Mouse (Mus musculus) hindbrain, embryonic 11.5 days (tissue): ENCODE results near the gene Slc4a7. TPM values are rescaled to one million over a fixed set of nuclear protein-coding genes. Genes with fewer than 3 reads are reported as not detected.

Source experiments
- ATAC-seq: fragments of 200-750 bp; cut with Nextera tagmentation; 2 replicates; pipeline ENCODE4 v1.8.0; 2017; ENCODE audit warnings: mild to moderate bottlenecking, moderate TSS enrichment, moderate library complexity; ENCODE audit not compliant: low FRiP score
- DNase-seq: peaks from one replicate; pipeline ENCODE4 v3.0.0-alpha.2; 2015; ENCODE audit warnings: low spot score
- H3K27ac ChIP-seq: fragments of 300-500 bp; sonication (generic); 2 replicates; pipeline ENCODE4 v1.5.1; 2014; ENCODE audit warnings: mild to moderate bottlenecking, low read depth, low read length
- H3K27me3 ChIP-seq: fragments of 300-500 bp; sonication (generic); 2 replicates; pipeline ENCODE4 v1.6.1; 2014; ENCODE audit warnings: mild to moderate bottlenecking, low read length, moderate library complexity, mixed read lengths; ENCODE audit not compliant: control insufficient read depth, insufficient read depth
- H3K36me3 ChIP-seq: fragments of 300-500 bp; sonication (generic); 2 replicates; pipeline ENCODE4 v1.6.1; 2014; ENCODE audit warnings: mild to moderate bottlenecking, low read length, moderate library complexity, mixed read lengths; ENCODE audit not compliant: control insufficient read depth, insufficient read depth
- H3K4me1 ChIP-seq: fragments of 300-500 bp; sonication (generic); replicated peaks from 2 replicates; pipeline ENCODE4 v1.6.1; 2014; ENCODE audit warnings: low read length, mixed read lengths; ENCODE audit not compliant: control insufficient read depth, insufficient read depth
- H3K4me2 ChIP-seq: fragments of 300-500 bp; sonication (generic); replicated peaks from 2 replicates; pipeline ENCODE4 v1.6.1; 2014; ENCODE audit warnings: mild to moderate bottlenecking, low read depth, low read length
- H3K4me3 ChIP-seq: fragments of 300-500 bp; sonication (generic); 2 replicates; pipeline ENCODE4 v1.5.1; 2014; ENCODE audit warnings: low read depth, low read length
- H3K9ac ChIP-seq: fragments of 300-500 bp; sonication (generic); 2 replicates; pipeline ENCODE4 v1.6.1; 2014; ENCODE audit warnings: low read depth, low read length
- H3K9me3 ChIP-seq: fragments of 300-500 bp; sonication (generic); 2 replicates; pipeline ENCODE4 v1.6.1; 2016; ENCODE audit warnings: low read length; ENCODE audit not compliant: control insufficient read depth
- WGBS: fragments of 180-500 bp; shearing (Covaris S2); extraction: QIAGEN DNeasy Blood & Tissue Kit; methylation state at CpG from one replicate; pipeline ENCODE4 v1.1.7; 2014; 5-methylcytosine and 5-hydroxymethylcytosine counted together
- polyA plus RNA-seq: library from polyadenylated mRNA; unstranded; fragments of >200 nt; fragmentation: Nextera tagmentation; extraction: Ambion mirVana; gene quantifications from 2 replicates; pipeline ENCODE4 v1.2.1, GENCODE M21; 2014

Gene Slc4a7
- polyA plus RNA-seq, 1 experiment from 2014 or later = 38.4 TPM

- H3K4me1 ChIP-seq = no peaks in the 10 kb centered on the region
- no peaks in the 10 kb centered on the region for H3K27me3 ChIP-seq
- WGBS = 67% methylated on average over 5 of the region's 5 CpGs
- H3K9ac ChIP-seq = no peak overlapping the region
- no peak for DNase-seq
- no peaks in the 10 kb centered on the region for H3K9me3 ChIP-seq
- H3K27ac ChIP-seq = no peak overlapping the region
- peaks cover 4% of the 10 kb centered on the region; the same call in 1 of the 2 replicates for H3K36me3 ChIP-seq
- ATAC-seq = 0 out of 2 replicates have a peak, but pooled peaks have one; percentile 46
- H3K4me2 ChIP-seq = no peak overlapping the region
- H3K4me3 ChIP-seq = no peak overlapping the region
These were observed 102.6 kb downstream of the Slc4a7 start for GRCm38 (mm10) chr14:14804518-14805212.

- no peaks in the 10 kb centered on the region for H3K27me3 ChIP-seq
- no peak overlapping the region for H3K9ac ChIP-seq
- H3K36me3 ChIP-seq = no peaks in the 10 kb centered on the region
- H3K4me3 ChIP-seq = no peak overlapping the region
- no peak overlapping the region for H3K4me2 ChIP-seq
- ATAC-seq (no peak), DNase-seq (no peak)
- no peaks in the 10 kb centered on the region for H3K9me3 ChIP-seq
- no peaks in the 10 kb centered on the region for H3K4me1 ChIP-seq
- no peak overlapping the region for H3K27ac ChIP-seq
- WGBS = 82% methylated on average over 12 of the region's 12 CpGs
These were observed 130.6 kb downstream of the Slc4a7 start for GRCm38 (mm10) chr14:14832520-14833240.

- no peak overlapping the region for H3K4me2 ChIP-seq
- no peaks in the 10 kb centered on the region for H3K9me3 ChIP-seq
- H3K36me3 ChIP-seq = no peaks in the 10 kb centered on the region
- H3K27ac ChIP-seq = no peak overlapping the region
- DNase-seq (no peak), ATAC-seq (no peak)
- no peaks in the 10 kb centered on the region for H3K4me1 ChIP-seq
- no peak overlapping the region for H3K4me3 ChIP-seq
- WGBS = 74% methylated on average over 1 of the region's 1 CpGs
- no peak overlapping the region for H3K9ac ChIP-seq
- no peaks in the 10 kb centered on the region for H3K27me3 ChIP-seq
These were observed 131.4 kb downstream of the Slc4a7 start for GRCm38 (mm10) chr14:14833498-14833897.

- no peaks in the 10 kb centered on the region for H3K9me3 ChIP-seq
- ATAC-seq (no peak), DNase-seq (no peak)
- H3K36me3 ChIP-seq = no peaks in the 10 kb centered on the region
- no peak overlapping the region for H3K27ac ChIP-seq
- H3K4me1 ChIP-seq = no peaks in the 10 kb centered on the region
- no peak overlapping the region for H3K9ac ChIP-seq
- no peak overlapping the region for H3K4me3 ChIP-seq
- no peaks in the 10 kb centered on the region for H3K27me3 ChIP-seq
- WGBS = 84% methylated on average over 2 of the region's 2 CpGs
- no peak overlapping the region for H3K4me2 ChIP-seq
These were observed 132.2 kb downstream of the Slc4a7 start for GRCm38 (mm10) chr14:14834266-14834665.

GRCm38 (mm10) chr14:14837627-14838026 is 135.5 kb downstream of the Slc4a7 start:
- 88% methylated on average over 4 of the region's 4 CpGs for WGBS
- Histone ChIP-seq H3K27ac (no peak overlapping the region), H3K36me3 (no peaks in the 10 kb centered on the region), H3K27me3 (no peaks in the 10 kb centered on the region), H3K9ac (no peak overlapping the region), H3K9me3 (no peaks in the 10 kb centered on the region), H3K4me1 (no peaks in the 10 kb centered on the region), H3K4me2 (no peak overlapping the region), H3K4me3 (no peak overlapping the region)
- ATAC-seq (no peak), DNase-seq (no peak)

GRCm38 (mm10) chr14:14838109-14838508 is 136.0 kb downstream of the Slc4a7 start:
- Histone ChIP-seq H3K4me2 (no peak overlapping the region), H3K4me1 (no peaks in the 10 kb centered on the region), H3K27me3 (no peaks in the 10 kb centered on the region), H3K36me3 (no peaks in the 10 kb centered on the region), H3K27ac (no peak overlapping the region), H3K4me3 (no peak overlapping the region), H3K9ac (no peak overlapping the region), H3K9me3 (no peaks in the 10 kb centered on the region)
- DNase-seq = no peak
- 61% methylated on average over 1 of the region's 1 CpGs for WGBS
- ATAC-seq = no peak

- no peak for DNase-seq
- 83% methylated on average over 8 of the region's 8 CpGs for WGBS
- H3K9ac ChIP-seq = no peak overlapping the region
- no peak for ATAC-seq
- no peak overlapping the region for H3K4me3 ChIP-seq
- H3K4me1 ChIP-seq = no peaks in the 10 kb centered on the region
- H3K27me3 ChIP-seq = no peaks in the 10 kb centered on the region
- no peaks in the 10 kb centered on the region for H3K9me3 ChIP-seq
- no peak overlapping the region for H3K4me2 ChIP-seq
- H3K27ac ChIP-seq = no peak overlapping the region
- no peaks in the 10 kb centered on the region for H3K36me3 ChIP-seq
These were observed 140.9 kb downstream of the Slc4a7 start for GRCm38 (mm10) chr14:14842734-14843530.
